ENCODE assay signal across 1 mouse cellular context in the genomic region with DNA sequence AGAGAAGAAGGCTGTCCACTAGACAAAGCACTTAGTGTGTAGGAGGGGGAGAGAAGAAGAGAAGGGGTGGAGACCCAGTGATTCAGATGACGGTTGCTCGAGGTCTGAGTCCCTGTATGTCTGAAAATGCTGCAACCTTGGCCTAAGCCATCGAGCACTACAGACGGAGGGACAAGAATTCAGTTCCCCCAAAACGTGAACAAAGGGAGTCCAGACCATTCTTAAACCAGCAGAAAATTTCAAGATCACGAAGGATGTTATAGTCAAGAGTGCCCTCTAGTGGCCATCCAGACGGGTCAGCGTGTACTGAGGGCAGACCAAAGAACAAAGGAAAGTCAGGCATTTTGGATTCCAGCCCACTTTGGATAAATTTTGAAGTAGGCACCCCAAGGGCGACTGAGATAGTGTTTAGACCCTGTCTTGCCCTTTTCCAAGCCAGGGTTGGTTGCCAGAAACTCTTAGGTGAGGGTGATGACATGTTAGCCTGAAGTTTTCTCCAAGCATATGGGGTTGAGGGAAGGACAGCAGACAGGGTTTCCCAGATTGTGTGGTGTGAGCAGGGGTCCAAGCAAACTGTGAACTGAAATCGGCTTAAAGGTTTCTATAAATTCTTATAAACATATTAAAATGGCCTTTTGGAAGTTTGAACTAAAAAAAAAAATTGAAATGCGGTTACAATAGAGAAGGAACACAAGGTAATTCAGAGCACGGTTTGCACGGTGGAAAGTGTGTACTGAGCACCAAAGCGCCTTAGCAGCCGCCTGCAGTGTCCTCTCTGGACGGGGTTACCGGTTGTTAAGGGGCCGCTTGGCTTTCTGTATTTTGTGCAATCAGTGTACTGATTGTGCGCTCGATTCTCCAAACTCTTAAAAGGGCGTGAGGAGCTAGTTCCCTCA.
TF ChIP-seq lines count a peak whose summit lies in the region.

No protein-coding gene starts in this region.

TF ChIP-seq in C2C12, 6 proteins besides CTCF, POLR2A, EP300 and RAD21:
- TF ChIP-seq MAX (IDR thresholded peaks at IDR 0.05) = peak; percentile 65
- no peak for TF ChIP-seq USF1 (IDR thresholded peaks at IDR 0.05; ENCODE audit: low read depth)
- TF ChIP-seq MYOD1 (IDR thresholded peaks at IDR 0.05; ENCODE audit: control insufficient read depth, insufficient read length, low read depth) = no peak
TF ChIP-seq in C2C12: peak in this region for 1.
